Mouse (Mus musculus) lung, postnatal 4 days (tissue): ENCODE data around the gene Gm6812.
"Not testable (repeated sequence)": the region's sequence is repeated elsewhere in the genome, so short reads cannot be mapped to it uniquely, and the experiment has no call there.

Experiments used
- DNase-seq, 2 experiments: peaks; one replicate each; pipeline ENCODE4 v3.0.0; 2021

Gene Gm6812

GRCm38 (mm10) chrX:68892953-68893352, at the start of gene Gm6812:
TSS of gene Gm6812 (minus strand) at chrX:68893053.
- not testable (repeated sequence) for DNase-seq

DNA sequence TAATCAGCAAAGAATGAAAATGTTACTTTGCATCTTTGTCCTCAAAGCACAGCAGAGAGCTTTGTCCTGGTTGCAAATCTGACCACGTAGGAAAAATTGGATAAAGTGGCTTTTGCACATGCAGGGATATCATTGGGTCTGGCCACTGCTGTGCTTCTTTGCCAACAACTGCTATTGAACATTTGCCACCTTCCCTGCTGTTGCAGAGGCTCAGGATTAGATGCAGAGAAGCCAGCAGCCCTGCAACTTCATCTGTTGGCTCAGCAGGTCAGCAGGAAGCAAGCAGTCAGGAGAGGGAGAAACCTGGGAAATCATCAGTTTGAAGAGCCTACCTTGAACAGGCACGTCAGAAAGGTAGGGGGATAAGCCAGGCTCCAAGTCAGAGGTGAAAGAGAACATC, 27.7 kb downstream of the Gm6812 start:
- no peak for DNase-seq
